Mouse (Mus musculus) left cerebral cortex, adult 6 months (tissue): ENCODE results near the gene Napepld. TPM values are rescaled to one million over a fixed set of nuclear protein-coding genes. Genes with fewer than 3 reads are reported as not detected.

Experiments
- long read RNA-seq, 2 experiments: library from polyadenylated mRNA; unstranded; transcript quantifications; one replicate each; pipeline ENCODE4 v2.0.0; 2019 to 2020
- polyA plus RNA-seq: library from polyadenylated mRNA; unstranded; fragments of <200 nt; fragmentation: Nextera tagmentation; gene quantifications from 2 replicates; pipeline ENCODE4 v1.2.3, GENCODE M21; 2021

Gene Napepld
- 6.1 and 6.8 TPM in 2 replicates for polyA plus RNA-seq
- long read RNA-seq, experiment 1, transcript Napepld-202 (5 exons, 3,954 nt), result major isoform, 17 of 44 reads
- long read RNA-seq, experiment 1, transcript Napepld-201 (5 exons, 3,724 nt), result minor isoform, 13 of 44 reads
- long read RNA-seq, experiment 1, partial matches to known transcripts, result 5 of 44 reads
- long read RNA-seq, experiment 1, other reads (novel, unspliced or antisense), result 9 of 44 reads
- long read RNA-seq, experiment 2, transcript Napepld-202 (5 exons, 3,954 nt), result major isoform, 5 of 15 reads
- long read RNA-seq, experiment 2, partial matches to known transcripts, result 2 of 15 reads
- long read RNA-seq, experiment 2, other reads (novel, unspliced or antisense), result 7 of 15 reads

DNA sequence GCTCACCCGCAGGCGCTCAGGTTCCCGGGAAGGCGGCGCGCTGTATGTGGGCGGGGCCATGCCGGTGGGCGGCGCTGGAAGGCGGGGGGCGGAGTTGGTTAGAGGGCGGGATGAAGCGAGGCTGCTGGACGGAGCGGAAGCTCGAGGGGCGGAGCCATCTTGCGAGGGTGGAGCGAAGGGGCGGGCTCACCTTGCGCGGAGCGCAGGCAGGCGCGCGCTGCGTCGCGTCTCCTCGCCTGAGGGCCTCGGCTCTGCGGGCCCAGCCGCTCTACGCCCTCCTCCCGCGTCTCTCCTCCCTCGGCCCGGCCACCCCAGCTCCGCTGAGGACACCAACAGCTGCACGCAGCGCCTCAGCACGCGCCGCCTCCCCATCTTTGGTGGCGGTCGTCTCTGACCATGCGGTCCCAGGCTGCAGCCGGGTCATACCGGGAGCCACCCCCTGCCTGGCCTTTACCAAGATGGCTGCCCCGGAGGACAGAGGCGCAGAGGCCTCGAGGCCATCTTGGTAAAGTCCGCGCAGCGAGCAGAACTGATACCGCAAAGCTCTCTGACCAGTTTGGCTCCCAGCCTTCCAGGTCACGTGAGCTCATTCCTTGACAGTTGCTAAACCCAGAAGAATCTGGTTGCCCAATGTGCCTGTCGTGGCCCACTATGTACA, at the start of gene Napepld:
Gene Napepld, minus strand, starts transcription at position 46 of the 658 bp plus-strand sequence.

DNA sequence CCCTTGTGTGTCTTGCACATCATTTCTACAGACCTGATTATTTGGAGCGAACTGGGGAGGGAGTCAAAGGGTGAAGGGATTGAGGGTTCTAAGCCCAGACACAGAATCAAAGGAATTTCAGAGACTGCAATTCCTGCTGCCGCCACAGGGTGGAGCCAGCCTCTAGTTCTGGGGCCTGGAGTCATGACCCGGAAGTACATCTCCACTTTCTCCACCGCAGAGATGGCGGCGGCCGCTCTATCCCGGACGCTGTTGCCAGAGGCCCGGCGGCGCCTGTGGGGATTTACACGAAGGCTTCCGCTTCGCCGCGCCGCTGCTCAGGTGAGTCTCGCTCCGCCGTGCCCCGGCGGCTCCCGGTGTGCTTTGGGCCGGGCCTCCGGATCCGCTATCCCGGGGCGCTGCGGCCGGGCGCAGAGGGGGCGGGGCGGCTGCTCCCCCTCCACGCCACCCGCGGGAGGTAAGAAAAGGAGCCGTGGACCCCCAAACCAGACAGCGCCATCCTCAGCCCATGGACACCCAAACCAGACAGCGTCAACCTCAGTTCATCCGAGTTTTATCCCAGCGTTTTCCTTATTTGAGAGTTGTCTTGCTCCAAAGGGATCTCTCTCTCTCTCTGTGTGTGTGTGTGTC, 35.9 kb upstream of the Napepld start, which contains the start of gene Pmpcb:
Gene Pmpcb, plus strand, starts transcription at position 186 of the 630 bp plus-strand sequence.

DNA sequence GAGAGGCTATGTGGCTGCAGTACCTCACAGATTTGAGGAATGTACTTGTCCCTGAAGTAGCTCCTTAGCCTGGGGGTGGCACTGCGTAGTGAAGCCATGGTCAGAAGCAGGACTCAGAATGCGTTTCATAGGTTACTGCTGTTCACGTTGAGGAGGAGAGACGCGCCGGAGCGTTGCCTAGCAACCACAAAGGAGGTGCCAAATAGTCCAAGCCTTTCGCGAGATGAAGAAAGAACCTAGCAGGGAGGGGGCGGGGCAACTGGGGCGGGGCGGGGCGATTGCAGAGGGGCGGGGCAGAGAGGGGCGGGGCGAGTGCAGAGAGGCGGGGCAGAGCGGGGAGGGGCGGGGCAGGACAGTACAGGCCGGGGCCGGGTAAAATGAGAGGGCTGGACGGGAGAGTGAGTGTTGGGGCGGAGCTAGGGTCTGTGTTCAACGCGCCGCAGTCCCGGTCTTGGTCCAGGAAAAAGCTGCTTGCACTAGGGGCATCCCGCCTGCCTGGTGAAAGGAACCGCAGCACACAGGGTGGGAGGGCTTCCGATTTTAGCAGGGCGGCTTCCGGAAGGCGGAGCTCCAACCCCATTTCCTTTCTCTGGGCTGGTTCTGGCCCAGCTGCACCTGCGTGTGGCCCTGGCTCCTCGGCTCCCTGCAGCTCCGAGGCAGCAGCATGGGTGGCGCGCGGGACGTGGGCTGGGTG, 55.6 kb downstream of the Napepld start, which contains the start of the genes Fbxl13 and Armc10:
Gene Fbxl13, minus strand, starts transcription at position 196 of the 694 bp plus-strand sequence.
Gene Armc10, plus strand, starts transcription at position 375 of the 694 bp plus-strand sequence.

Other genes starting within 250 kb of the Napepld start
- gene Lrrc17, start 157.8 kb downstream of the Napepld start, polyA plus RNA-seq, result 0.35 and 0.48 TPM in 2 replicates
- 0.04 and 0.15 TPM in 2 replicates for gene Fbxl13, start 55.8 kb downstream of the Napepld start, polyA plus RNA-seq
- gene Armc10, start 55.6 kb downstream of the Napepld start, polyA plus RNA-seq, result 17.6 and 18.7 TPM in 2 replicates
- gene Pmpcb, start 35.7 kb upstream of the Napepld start, polyA plus RNA-seq, result 66.1 and 81.6 TPM in 2 replicates
- gene Dnajc2, start 83.9 kb upstream of the Napepld start, polyA plus RNA-seq, result 38.2 and 38.7 TPM in 2 replicates
- 113 and 134 TPM in 2 replicates for gene Psmc2, start 83.9 kb upstream of the Napepld start, polyA plus RNA-seq
- 0.04 TPM in 1 of 2 replicates, not detected in the other for gene Slc26a5, start 164.2 kb upstream of the Napepld start, polyA plus RNA-seq